Mouse (Mus musculus) heart, embryonic 12.5 days (tissue): ENCODE data around the gene Ankrd13d. TPM values are rescaled to one million over a fixed set of nuclear protein-coding genes. Genes with fewer than 3 reads are reported as not detected.

Experiments used
- ATAC-seq: fragments of 200-750 bp; cut with Nextera tagmentation; 2 replicates; pipeline ENCODE4 v1.8.0; 2017; ENCODE audit warnings: moderate TSS enrichment, moderate library complexity; ENCODE audit not compliant: insufficient number of reproducible peaks, low FRiP score
- H3K27ac ChIP-seq: fragments of 300-500 bp; sonication (generic); 2 replicates; pipeline ENCODE4 v1.5.1; 2016; ENCODE audit warnings: mild to moderate bottlenecking, moderate library complexity; ENCODE audit not compliant: poor library complexity, severe bottlenecking
- H3K27me3 ChIP-seq: fragments of 300-500 bp; sonication (generic); replicated peaks from 2 replicates; pipeline ENCODE4 v1.6.1; 2016; ENCODE audit warnings: mild to moderate bottlenecking, moderate library complexity
- H3K36me3 ChIP-seq: fragments of 300-500 bp; sonication (generic); 2 replicates; pipeline ENCODE4 v1.6.1; 2016; ENCODE audit warnings: mild to moderate bottlenecking, moderate library complexity
- H3K4me1 ChIP-seq: fragments of 300-500 bp; sonication (generic); replicated peaks from 2 replicates; pipeline ENCODE4 v1.6.1; 2016; ENCODE audit warnings: mild to moderate bottlenecking
- H3K4me2 ChIP-seq: fragments of 300-500 bp; sonication (generic); 2 replicates; pipeline ENCODE4 v1.6.1; 2016; ENCODE audit warnings: mild to moderate bottlenecking, moderate library complexity
- H3K4me3 ChIP-seq: fragments of 300-500 bp; sonication (generic); 2 replicates; pipeline ENCODE4 v1.5.1; 2016; ENCODE audit warnings: mild to moderate bottlenecking
- H3K9ac ChIP-seq: fragments of 300-500 bp; sonication (generic); 2 replicates; pipeline ENCODE4 v1.6.1; 2016; ENCODE audit warnings: mild to moderate bottlenecking, moderate library complexity
- H3K9me3 ChIP-seq: fragments of 300-500 bp; sonication (generic); replicated peaks from 2 replicates; pipeline ENCODE4 v1.6.1; 2016; ENCODE audit warnings: mild to moderate bottlenecking, moderate library complexity
- WGBS: fragments of 180-500 bp; shearing (Covaris S2); methylation state at CpG from one replicate; pipeline ENCODE4 v1.1.7; 2016; 5-methylcytosine and 5-hydroxymethylcytosine counted together
- polyA plus RNA-seq: library from polyadenylated mRNA; unstranded; fragments of >200 nt; fragmentation: Nextera tagmentation; extraction: Ambion mirVana; gene quantifications from 2 replicates; pipeline ENCODE4 v1.2.1, GENCODE M21; 2016

Gene Ankrd13d
- 1.6 and 2.0 TPM in 2 replicates for polyA plus RNA-seq

DNA sequence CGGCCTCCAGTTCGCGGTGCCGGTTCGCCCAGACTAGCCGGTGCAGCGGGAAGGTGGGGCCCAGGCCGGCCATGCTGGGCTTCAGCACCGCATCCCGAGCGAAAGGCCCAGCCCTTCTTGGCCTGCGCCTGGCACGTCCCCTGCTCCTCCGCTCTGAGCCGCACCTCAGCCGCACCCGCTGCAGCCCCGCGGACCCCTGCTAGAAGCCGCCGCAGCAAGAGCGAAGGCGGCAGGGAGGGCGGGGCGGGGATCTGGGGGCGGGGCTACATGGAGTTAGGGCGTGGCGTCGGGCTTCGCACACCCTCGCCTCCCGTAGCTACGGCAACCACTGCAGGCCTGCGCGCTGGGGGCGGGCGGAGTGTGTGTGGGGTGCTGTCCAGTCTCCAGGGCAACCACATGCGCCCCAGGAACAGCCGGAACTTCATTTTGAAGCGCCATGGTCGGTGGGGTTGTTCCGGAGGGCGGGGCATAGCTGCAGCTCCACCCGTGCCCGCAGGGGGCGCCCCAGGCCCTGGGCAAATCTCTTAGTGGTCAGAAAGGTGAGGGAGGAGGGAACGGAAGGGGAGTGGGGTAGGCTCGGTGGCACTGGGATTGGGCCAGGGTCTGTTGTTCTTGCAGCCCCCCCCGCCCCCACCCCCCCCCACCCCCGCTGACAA is at the start of gene Ankrd13d:
Gene Ankrd13d, minus strand, starts transcription at position 240 of the 656 bp plus-strand sequence.
- under 1% methylated on average over 50 of the region's 50 CpGs for WGBS
- no peaks in the 10 kb centered on the region; the same call in 1 of the 2 replicates for H3K4me1 ChIP-seq
- peak; percentile 91 for ATAC-seq
- H3K27me3 ChIP-seq: peaks cover 15% of the 10 kb centered on the region
- no peak within 1 kb of the TSS for H3K27ac ChIP-seq
- peak within 1 kb of the TSS; percentile 53 for H3K4me3 ChIP-seq
- peaks cover 28% of the 10 kb centered on the region for H3K36me3 ChIP-seq
- H3K4me2 ChIP-seq: peak within 1 kb of the TSS; percentile 83
- H3K9ac ChIP-seq: peak within 1 kb of the TSS; percentile 75
- no peaks in the 10 kb centered on the region; the same call in 1 of the 2 replicates for H3K9me3 ChIP-seq

DNA sequence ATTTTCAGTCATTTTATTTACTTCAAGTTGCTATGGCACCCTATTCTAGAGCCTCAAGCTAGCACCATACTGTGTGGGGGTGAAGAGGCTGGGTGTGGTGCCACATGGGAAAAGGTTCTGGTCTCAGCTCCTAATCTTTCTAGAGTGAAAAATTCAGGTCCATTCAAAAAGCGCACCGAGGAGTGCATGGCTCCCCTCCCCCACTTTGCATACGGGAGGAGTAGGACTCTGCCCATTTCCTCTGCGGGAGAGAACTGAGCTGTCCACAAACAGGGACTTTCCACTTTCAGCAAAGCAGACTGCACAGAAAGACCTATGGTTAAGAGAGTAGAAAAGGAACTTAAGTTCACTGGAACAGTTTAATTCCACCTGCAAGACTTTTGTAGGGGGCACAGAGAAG is 49.7 kb upstream of the Ankrd13d start:
- Histone ChIP-seq H3K27me3 (no peaks in the 10 kb centered on the region), H3K4me3 (peak overlapping the region; percentile 61), H3K4me1 (peaks cover 30% of the 10 kb centered on the region), H3K27ac (peak overlapping the region; percentile 93), H3K4me2 (peak overlapping the region; percentile 88), H3K9ac (peak overlapping the region; percentile 87), H3K9me3 (no peaks in the 10 kb centered on the region), H3K36me3 (peaks cover 35% of the 10 kb centered on the region)
- WGBS: 0% methylated on average over 4 of the region's 4 CpGs
- no peak for ATAC-seq

DNA sequence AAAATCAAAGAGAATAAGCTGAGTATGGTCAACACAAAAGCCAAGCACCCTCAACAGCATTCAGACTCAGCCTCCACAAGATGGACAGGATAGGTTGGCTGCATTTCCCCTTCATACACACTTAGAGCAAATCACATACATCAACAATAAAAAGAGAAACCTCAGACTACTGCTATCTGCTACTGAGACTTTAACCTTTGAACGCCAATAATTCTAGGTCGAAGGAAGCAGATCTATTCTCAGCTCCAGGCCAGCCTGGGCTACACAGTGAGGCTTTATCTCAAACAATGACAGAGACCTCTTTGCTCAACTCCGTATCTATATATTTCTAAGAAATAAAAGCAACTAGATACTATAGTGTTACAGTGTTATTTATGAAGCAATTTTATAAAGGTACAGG is 48.3 kb upstream of the Ankrd13d start:
- no peak overlapping the region for H3K4me2 ChIP-seq
- no peak overlapping the region for H3K9ac ChIP-seq
- H3K4me1 ChIP-seq: peaks cover 30% of the 10 kb centered on the region
- WGBS: 81% methylated on average over 3 of the region's 3 CpGs
- no peak for ATAC-seq
- no peaks in the 10 kb centered on the region for H3K9me3 ChIP-seq
- no peak overlapping the region for H3K4me3 ChIP-seq
- no peaks in the 10 kb centered on the region for H3K27me3 ChIP-seq
- no peak overlapping the region for H3K27ac ChIP-seq
- H3K36me3 ChIP-seq: peaks cover 44% of the 10 kb centered on the region

DNA sequence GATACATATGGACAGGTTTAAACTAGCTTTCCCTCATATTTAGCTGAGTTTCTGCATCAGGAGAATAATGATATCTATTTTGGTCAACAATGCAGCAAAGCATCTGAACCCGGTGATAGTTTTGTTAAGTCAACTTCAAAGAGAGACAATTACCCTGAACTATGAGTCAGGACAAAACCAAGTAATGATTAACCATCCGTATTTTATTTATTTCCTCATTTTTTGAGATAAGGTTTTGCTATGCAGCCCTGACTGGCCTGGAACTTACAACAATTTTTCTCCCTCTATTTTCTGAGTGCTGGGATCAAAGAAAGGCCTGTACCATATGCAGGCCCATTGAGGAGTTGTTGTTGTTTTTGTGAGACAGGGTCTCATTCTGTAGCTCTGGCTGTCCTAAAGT is 47.7 kb upstream of the Ankrd13d start:
- Histone ChIP-seq H3K27me3 (no peaks in the 10 kb centered on the region), H3K9me3 (no peaks in the 10 kb centered on the region), H3K9ac (no peak overlapping the region), H3K4me3 (no peak overlapping the region), H3K4me1 (peaks cover 30% of the 10 kb centered on the region), H3K27ac (no peak overlapping the region), H3K4me2 (no peak overlapping the region), H3K36me3 (peaks cover 51% of the 10 kb centered on the region)
- WGBS: 93% methylated on average over 2 of the region's 2 CpGs
- ATAC-seq: no peak

DNA sequence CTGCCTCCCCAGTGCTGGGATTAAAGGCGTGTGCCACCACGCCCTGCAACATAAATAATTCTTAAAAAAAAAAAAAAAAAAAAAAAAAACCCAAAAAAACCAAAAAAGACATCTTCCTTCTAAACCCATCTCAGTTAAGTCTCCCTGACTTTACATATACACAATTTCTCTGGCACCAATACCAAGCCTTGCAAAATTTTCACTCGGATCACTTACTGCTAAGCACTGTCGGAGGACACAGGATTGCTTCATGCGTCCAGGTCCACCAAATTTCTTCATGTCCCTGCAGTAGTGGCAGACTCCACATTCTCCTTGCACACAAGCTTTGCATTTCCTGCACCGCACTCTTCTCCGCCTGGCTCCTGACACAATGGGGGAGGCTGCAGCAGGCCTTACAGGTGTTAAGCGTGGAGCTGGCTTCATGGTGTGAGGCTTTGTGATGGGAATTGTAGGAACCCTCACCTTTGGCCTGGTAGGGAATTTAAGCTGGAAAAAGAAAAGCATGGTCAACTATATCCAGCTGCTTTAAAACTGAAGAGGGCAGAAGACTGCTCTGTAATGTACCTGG is 45.9 kb upstream of the Ankrd13d start:
- H3K4me3 ChIP-seq: no peak overlapping the region
- H3K27me3 ChIP-seq: no peaks in the 10 kb centered on the region
- WGBS: 91% methylated on average over 8 of the region's 8 CpGs
- H3K9ac ChIP-seq: no peak overlapping the region
- ATAC-seq: no peak
- H3K27ac ChIP-seq: no peak overlapping the region
- H3K4me1 ChIP-seq: peaks cover 13% of the 10 kb centered on the region
- H3K36me3 ChIP-seq: peaks cover 69% of the 10 kb centered on the region
- no peaks in the 10 kb centered on the region for H3K9me3 ChIP-seq
- no peak overlapping the region for H3K4me2 ChIP-seq

DNA sequence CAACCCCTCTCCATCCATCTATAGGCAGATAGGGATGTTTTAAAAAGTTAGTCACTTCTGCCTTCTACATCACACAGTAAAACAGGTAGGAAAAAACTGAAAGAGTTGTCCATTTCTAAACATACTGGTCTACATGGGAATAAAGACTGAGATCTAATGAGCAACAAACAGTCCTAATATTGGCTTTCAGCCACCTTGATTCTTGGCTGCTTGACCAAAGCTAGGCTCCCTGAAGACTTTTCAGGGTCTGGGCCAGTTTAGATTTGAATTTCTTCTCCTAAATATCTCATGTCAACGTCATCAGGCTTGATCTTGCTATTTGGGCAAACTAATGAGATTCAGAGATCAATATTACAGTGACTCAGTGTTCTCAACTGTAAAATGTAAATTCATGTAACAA is 43.9 kb upstream of the Ankrd13d start:
- Histone ChIP-seq H3K4me1 (peaks cover 7% of the 10 kb centered on the region), H3K9me3 (no peaks in the 10 kb centered on the region), H3K36me3 (peaks cover 85% of the 10 kb centered on the region), H3K4me3 (no peak overlapping the region), H3K4me2 (no peak overlapping the region), H3K9ac (no peak overlapping the region), H3K27ac (no peak overlapping the region), H3K27me3 (no peaks in the 10 kb centered on the region)
- ATAC-seq: no peak
- WGBS: 92% methylated on average over 1 of the region's 1 CpGs

DNA sequence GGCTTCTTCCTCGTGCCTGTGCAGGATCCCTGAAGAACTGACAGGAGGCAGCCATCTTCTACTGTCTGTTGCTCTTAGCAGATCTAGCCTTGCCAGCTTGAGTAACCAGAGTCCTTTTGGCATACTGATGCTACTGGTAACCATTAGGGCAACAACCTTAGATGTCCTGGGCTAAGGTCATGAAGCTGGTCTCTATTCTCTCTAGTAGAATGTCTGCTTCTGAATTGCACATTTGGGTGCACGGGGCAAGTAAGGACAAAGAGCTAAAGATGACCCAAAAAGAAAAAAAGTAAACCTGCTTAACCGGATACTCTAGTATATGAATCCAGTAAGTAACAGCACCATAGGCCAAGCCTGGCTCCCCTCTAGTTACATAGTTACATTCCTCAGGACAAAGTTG is 43.2 kb upstream of the Ankrd13d start:
- H3K4me3 ChIP-seq: no peak overlapping the region
- H3K9me3 ChIP-seq: no peaks in the 10 kb centered on the region
- peaks cover 88% of the 10 kb centered on the region for H3K36me3 ChIP-seq
- H3K9ac ChIP-seq: no peak overlapping the region
- H3K4me2 ChIP-seq: no peak overlapping the region
- no peaks in the 10 kb centered on the region for H3K27me3 ChIP-seq
- 82% methylated on average over 3 of the region's 3 CpGs for WGBS
- ATAC-seq: no peak
- no peak overlapping the region for H3K27ac ChIP-seq
- 0 out of 2 replicates have a peak, but pooled peaks cover under 1% of the 10 kb centered on the region for H3K4me1 ChIP-seq

DNA sequence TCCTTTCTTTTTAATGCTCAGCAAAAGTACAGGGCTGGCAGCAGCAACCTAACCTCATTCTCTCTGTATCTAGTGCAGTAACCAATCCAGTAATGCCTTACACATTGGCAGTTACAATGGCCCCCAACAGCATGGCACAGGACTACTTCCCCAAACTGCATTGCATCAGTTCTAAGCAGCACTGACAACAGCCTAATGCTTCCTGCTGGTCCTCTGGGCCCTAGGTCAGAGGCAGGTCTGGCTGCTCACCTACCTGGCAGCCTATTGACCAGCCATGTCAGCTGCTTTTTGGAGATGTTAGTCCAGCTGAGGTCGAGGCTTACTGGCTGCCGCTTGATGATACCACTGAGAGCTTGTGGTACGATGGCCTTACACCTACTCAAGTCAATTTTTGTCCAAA is 39.2 kb upstream of the Ankrd13d start:
- WGBS: 93% methylated on average over 3 of the region's 3 CpGs
- no peaks in the 10 kb centered on the region for H3K27me3 ChIP-seq
- H3K27ac ChIP-seq: no peak overlapping the region
- H3K36me3 ChIP-seq: peaks cover 95% of the 10 kb centered on the region
- no peak overlapping the region for H3K4me3 ChIP-seq
- ATAC-seq: no peak
- H3K4me2 ChIP-seq: no peak overlapping the region
- H3K9ac ChIP-seq: no peak overlapping the region
- H3K9me3 ChIP-seq: no peaks in the 10 kb centered on the region
- peaks cover 11% of the 10 kb centered on the region for H3K4me1 ChIP-seq

DNA sequence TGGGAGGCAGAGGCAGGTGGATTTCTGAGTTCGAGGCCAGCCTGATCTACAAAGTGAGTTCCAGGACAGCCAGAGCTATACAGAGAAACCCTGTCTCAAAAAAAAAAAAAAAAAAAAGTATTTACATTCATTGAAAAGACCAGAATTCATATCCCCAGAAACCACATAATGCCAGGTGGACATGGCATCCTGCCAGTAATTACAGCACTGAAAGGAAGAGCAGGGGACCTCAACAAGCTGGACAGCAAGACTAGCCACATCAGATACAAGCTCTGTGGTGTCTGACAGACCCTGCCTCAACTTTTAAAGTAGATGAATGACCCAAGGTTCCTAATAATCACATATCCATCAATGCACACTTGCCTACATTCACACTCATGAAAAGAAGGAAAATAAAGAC is 38.7 kb upstream of the Ankrd13d start:
- no peak for ATAC-seq
- WGBS: 100% methylated on average over 1 of the region's 1 CpGs
- Histone ChIP-seq H3K27ac (no peak overlapping the region), H3K27me3 (no peaks in the 10 kb centered on the region), H3K4me2 (no peak overlapping the region), H3K9ac (no peak overlapping the region), H3K4me3 (no peak overlapping the region), H3K9me3 (no peaks in the 10 kb centered on the region), H3K4me1 (peaks cover 11% of the 10 kb centered on the region), H3K36me3 (peaks cover 94% of the 10 kb centered on the region)

DNA sequence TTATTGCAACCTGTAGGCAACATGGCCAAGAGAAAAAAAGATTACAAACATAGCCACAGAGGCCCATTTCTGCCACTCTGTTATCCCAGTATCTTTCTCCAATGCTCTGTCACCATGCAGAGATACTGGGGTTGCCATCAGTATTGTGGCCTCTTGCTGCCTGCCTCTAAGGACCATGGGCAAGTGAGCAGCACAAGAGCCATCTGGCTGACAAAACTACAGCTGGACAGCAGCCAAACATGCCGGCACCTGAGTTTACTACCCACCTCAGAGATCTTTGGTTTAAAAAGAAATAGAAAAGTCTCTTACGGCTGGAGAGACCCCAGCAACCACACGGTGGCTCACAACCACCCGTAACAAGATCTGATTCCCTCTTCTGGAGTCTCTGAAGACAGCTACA is 36.3 kb upstream of the Ankrd13d start:
- H3K4me2 ChIP-seq: no peak overlapping the region
- 66% methylated on average over 4 of the region's 4 CpGs for WGBS
- H3K27me3 ChIP-seq: no peaks in the 10 kb centered on the region
- H3K36me3 ChIP-seq: peaks cover 82% of the 10 kb centered on the region
- H3K4me1 ChIP-seq: peaks cover 21% of the 10 kb centered on the region
- H3K9ac ChIP-seq: no peak overlapping the region
- ATAC-seq: no peak
- H3K9me3 ChIP-seq: no peaks in the 10 kb centered on the region
- H3K27ac ChIP-seq: peak overlapping the region; percentile 39; the same call in 1 of the 2 replicates
- H3K4me3 ChIP-seq: no peak overlapping the region

DNA sequence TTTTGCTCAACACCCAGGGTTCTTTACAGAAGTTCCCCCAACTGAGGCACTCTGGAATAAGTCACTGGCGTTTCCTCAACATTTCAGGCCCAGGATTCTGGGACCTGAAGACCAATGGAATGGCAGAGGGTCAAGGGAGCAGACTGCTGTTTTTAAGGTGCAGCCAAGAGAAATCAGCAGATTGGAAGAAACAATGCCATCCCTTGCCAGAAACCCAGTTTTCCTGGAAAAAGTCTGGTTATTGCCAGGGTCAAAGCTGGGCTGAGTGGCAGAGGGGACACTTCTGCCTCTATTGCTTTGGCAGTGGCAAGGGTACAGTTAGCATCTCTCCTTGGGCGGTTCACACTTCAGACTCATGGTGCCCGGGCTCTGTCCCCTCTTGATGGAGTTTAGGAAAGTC is 34.2 kb upstream of the Ankrd13d start:
- ATAC-seq: no peak
- H3K27ac ChIP-seq: no peak overlapping the region
- no peak overlapping the region for H3K9ac ChIP-seq
- H3K36me3 ChIP-seq: peaks cover 66% of the 10 kb centered on the region
- 89% methylated on average over 3 of the region's 3 CpGs for WGBS
- no peak overlapping the region for H3K4me2 ChIP-seq
- H3K4me1 ChIP-seq: peaks cover 21% of the 10 kb centered on the region
- H3K9me3 ChIP-seq: no peaks in the 10 kb centered on the region
- no peaks in the 10 kb centered on the region for H3K27me3 ChIP-seq
- H3K4me3 ChIP-seq: no peak overlapping the region
